Mouse (Mus musculus) liver, postnatal 0 days (tissue): ENCODE measurements around the gene Ptdss2.

Experiments
- CTCF ChIP-seq: sonication (generic); IDR thresholded peaks from 2 replicates; pipeline ENCODE4 v1.5.1; 2016; ENCODE audit warnings: antibody characterized with exemption, low read depth
- EP300 ChIP-seq: IDR thresholded peaks from 2 replicates; pipeline ENCODE4 v1.6.1; 2016; ENCODE audit warnings: antibody characterized with exemption, low read depth, mild to moderate bottlenecking

DNA sequence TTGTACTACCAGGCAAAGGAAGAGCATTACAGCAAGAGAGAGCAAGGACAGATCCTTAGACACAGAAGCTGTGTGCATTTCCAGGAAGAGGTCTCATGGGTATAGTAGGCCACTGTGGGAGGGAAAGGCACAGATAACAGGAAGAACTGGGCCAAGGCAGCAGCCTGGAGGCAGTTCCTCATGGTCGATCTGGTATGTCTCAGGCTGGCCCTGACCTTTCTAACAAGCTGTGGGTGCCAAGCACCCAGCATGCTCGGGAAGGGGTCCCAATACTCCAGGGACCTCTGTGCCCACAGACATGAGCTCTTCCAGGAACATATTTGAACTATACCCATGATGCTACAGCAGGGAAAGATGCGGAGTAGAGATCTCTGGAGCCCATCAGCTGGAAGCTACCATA, 82.4 kb downstream of the Ptdss2 start:
- no peak for TF ChIP-seq CTCF
- TF ChIP-seq EP300, result no peak
